Mouse (Mus musculus) MEL (cell line): ENCODE measurements around the gene Gna11. TPM values are rescaled to one million over a fixed set of nuclear protein-coding genes. Genes with fewer than 3 reads are reported as not detected.

Experiments
- DNase-seq: peaks from one replicate; pipeline ENCODE4 v3.0.0; 2011; ENCODE audit warnings: low read depth, low spot score
- H3K27ac ChIP-seq: 2 replicates; pipeline ENCODE4 v1.5.1; 2012; ENCODE audit warnings: low read depth, mild to moderate bottlenecking, control low read depth, low read length, moderate library complexity; ENCODE audit not compliant: control insufficient read depth
- H3K27me3 ChIP-seq, 2 experiments: fragments of 150-350 bp in 1 of 2; sonication (generic) in 1 of 2; 2 replicates each; pipeline ENCODE4 v1.6.1; 2012; ENCODE audit warnings: low read length in 2 of 2, mild to moderate bottlenecking in 2 of 2, improper control_type of control experiment in 1 of 2, moderate library complexity in 1 of 2; ENCODE audit not compliant: insufficient read depth in 2 of 2, control insufficient read depth in 1 of 2
- H3K36me3 ChIP-seq, 2 experiments: 2 replicates each; pipeline ENCODE4 v1.6.1; 2012 to 2014; ENCODE audit warnings: low read length in 2 of 2, improper control_type of control experiment in 1 of 2, inconsistent platforms in 1 of 2, mild to moderate bottlenecking in 1 of 2; ENCODE audit not compliant: insufficient read depth in 2 of 2, control insufficient read depth in 1 of 2
- H3K4me1 ChIP-seq, 2 experiments: fragments of 150-350 bp in 1 of 2; sonication (generic) in 1 of 2; 2 replicates each; pipeline ENCODE4 v1.6.1; 2012; ENCODE audit warnings: low read length in 2 of 2, improper control_type of control experiment in 1 of 2, mild to moderate bottlenecking in 1 of 2; ENCODE audit not compliant: insufficient read depth in 2 of 2, control insufficient read depth in 1 of 2
- H3K4me3 ChIP-seq, 2 experiments: fragments of 150-350 bp in 1 of 2; sonication (generic) in 1 of 2; 2 replicates each; pipeline ENCODE4 v1.5.1; 2012; ENCODE audit warnings: low read depth in 2 of 2, low read length in 2 of 2, mild to moderate bottlenecking in 2 of 2, moderate library complexity in 2 of 2, control low read depth in 1 of 2, improper control_type of control experiment in 1 of 2; ENCODE audit not compliant: control insufficient read depth in 1 of 2, insufficient read depth in 1 of 2
- H3K79me2 ChIP-seq: 2 replicates; pipeline ENCODE4 v1.6.1; 2012; ENCODE audit warnings: mild to moderate bottlenecking, low read length, moderate library complexity; ENCODE audit not compliant: control insufficient read depth, poor library complexity, insufficient read depth
- H3K9ac ChIP-seq: 2 replicates; pipeline ENCODE4 v1.6.1; 2012; ENCODE audit warnings: low read depth, mild to moderate bottlenecking, control low read depth, low read length, moderate library complexity; ENCODE audit not compliant: control insufficient read depth, poor library complexity, severe bottlenecking
- H3K9me3 ChIP-seq: fragments of 150-350 bp; sonication (generic); replicated peaks from 2 replicates; pipeline ENCODE4 v1.6.1; 2012; ENCODE audit warnings: mild to moderate bottlenecking, low read length, improper control_type of control experiment, moderate library complexity; ENCODE audit not compliant: insufficient read depth
- CTCF ChIP-seq, 3 experiments: IDR thresholded peaks in 2 of 3; conservative IDR thresholded peaks in 1 of 3; 2 replicates each; pipeline ENCODE4 v1.5.1; 2011 to 2012; ENCODE audit warnings: low read length in 3 of 3, low read depth in 2 of 3, mild to moderate bottlenecking in 2 of 3, improper control_type of control experiment in 1 of 3, inconsistent platforms in 1 of 3, mixed read lengths in 1 of 3, moderate library complexity in 1 of 3; ENCODE audit not compliant: control insufficient read depth in 1 of 3, insufficient read depth in 1 of 3, poor library complexity in 1 of 3, severe bottlenecking in 1 of 3
- ELF1 ChIP-seq: IDR thresholded peaks from 2 replicates; pipeline ENCODE4 v1.6.1; 2014; ENCODE audit warnings: low read depth, mild to moderate bottlenecking, inconsistent platforms, low read length, improper control_type of control experiment, moderate library complexity
- GABPA ChIP-seq: IDR thresholded peaks from 2 replicates; pipeline ENCODE4 v1.6.1; 2012; ENCODE audit warnings: low read depth, mild to moderate bottlenecking, inconsistent platforms, low read length, improper control_type of control experiment, moderate library complexity
- JUND ChIP-seq: IDR thresholded peaks from 2 replicates; pipeline ENCODE4 v1.6.1; 2011; ENCODE audit warnings: low read depth, mild to moderate bottlenecking, improper control_type of control experiment, low read length
- MAFK ChIP-seq: IDR thresholded peaks from 2 replicates; pipeline ENCODE4 v1.6.1; 2011; ENCODE audit warnings: low read depth, mild to moderate bottlenecking, low read length, improper control_type of control experiment, borderline replicate concordance
- MAX ChIP-seq: IDR thresholded peaks from 2 replicates; pipeline ENCODE4 v1.6.1; 2011; ENCODE audit warnings: low read length, improper control_type of control experiment
- MAZ ChIP-seq: IDR thresholded peaks from 2 replicates; pipeline ENCODE4 v1.6.1; 2012; ENCODE audit warnings: low read depth, mild to moderate bottlenecking, inconsistent platforms, low read length, improper control_type of control experiment
- MEF2A ChIP-seq: IDR thresholded peaks from 2 replicates; pipeline ENCODE4 v1.6.1; 2014; ENCODE audit warnings: low read depth, mild to moderate bottlenecking, inconsistent platforms, low read length, improper control_type of control experiment; ENCODE audit not compliant: poor library complexity, insufficient replicate concordance, severe bottlenecking; ENCODE audit errors: extremely low read depth
- MXI1 ChIP-seq: IDR thresholded peaks from 2 replicates; pipeline ENCODE4 v1.6.1; 2011; ENCODE audit warnings: mild to moderate bottlenecking, low read depth, low read length, improper control_type of control experiment
- MYB ChIP-seq: IDR thresholded peaks from 2 replicates; pipeline ENCODE4 v1.6.1; 2011; ENCODE audit warnings: mild to moderate bottlenecking, low read depth, low read length, improper control_type of control experiment
- MYC ChIP-seq: IDR thresholded peaks from 2 replicates; pipeline ENCODE4 v1.6.1; 2011; ENCODE audit warnings: low read depth, mild to moderate bottlenecking, low read length, improper control_type of control experiment, moderate library complexity
- NELFE ChIP-seq: IDR thresholded peaks from 2 replicates; pipeline ENCODE4 v1.6.1; 2011; ENCODE audit warnings: low read depth, low read length, improper control_type of control experiment
- NRF1 ChIP-seq: IDR thresholded peaks from 2 replicates; pipeline ENCODE4 v1.6.1; 2014; ENCODE audit warnings: low read depth, mild to moderate bottlenecking, inconsistent platforms, low read length, improper control_type of control experiment, moderate library complexity; ENCODE audit not compliant: poor library complexity, insufficient read depth, severe bottlenecking
- POLR2A ChIP-seq, 2 experiments: IDR thresholded peaks; 2 replicates each; pipeline ENCODE4 v1.6.1; 2011 to 2012; ENCODE audit warnings: low read length in 2 of 2, mild to moderate bottlenecking in 2 of 2, control low read depth in 1 of 2, improper control_type of control experiment in 1 of 2, low read depth in 1 of 2, moderate library complexity in 1 of 2; ENCODE audit not compliant: control insufficient read depth in 1 of 2, insufficient read depth in 1 of 2, poor library complexity in 1 of 2
- RCOR1 ChIP-seq: IDR thresholded peaks from 2 replicates; pipeline ENCODE4 v1.6.1; 2012; ENCODE audit warnings: low read depth, mild to moderate bottlenecking, inconsistent platforms, low read length, improper control_type of control experiment
- TAL1 ChIP-seq: IDR thresholded peaks from 2 replicates; pipeline ENCODE4 v1.6.1; 2012; ENCODE audit warnings: mild to moderate bottlenecking, inconsistent platforms, low read length, moderate library complexity, mixed read lengths
- TBP ChIP-seq: IDR thresholded peaks from 2 replicates; pipeline ENCODE4 v1.8.0; 2011; ENCODE audit warnings: low read depth, low read length, improper control_type of control experiment
- UBTF ChIP-seq: IDR thresholded peaks from 2 replicates; pipeline ENCODE4 v1.6.1; 2012; ENCODE audit warnings: low read depth, mild to moderate bottlenecking, inconsistent platforms, low read length, improper control_type of control experiment, moderate library complexity, borderline replicate concordance; ENCODE audit not compliant: insufficient read depth
- ZNF384 ChIP-seq: IDR thresholded peaks from 2 replicates; pipeline ENCODE4 v1.6.1; 2012; ENCODE audit warnings: low read depth, mild to moderate bottlenecking, inconsistent platforms, low read length, improper control_type of control experiment
- polyA plus RNA-seq, 2 experiments: library from polyadenylated mRNA; stranded (reverse) in 1 of 2; unstranded in 1 of 2; fragments of >175 nt in 1 of 2; fragments of >200 nt in 1 of 2; gene quantifications; 2 replicates each; pipeline versions ENCODE4 v1.2.1 to v1.2.4; 2012; ENCODE audit warnings: low replicate concordance in 2 of 2, low read depth in 1 of 2; ENCODE audit not compliant: insufficient read length in 2 of 2, insufficient read depth in 1 of 2, missing spikeins in 1 of 2
- total RNA-seq: library from RNA; depleted of rRNA; stranded (reverse); fragments of 300-350 nt; gene quantifications from 2 replicates; pipeline ENCODE4 v1.2.3, GENCODE M21; 2012

The Gna11 gene
- total and polyA plus RNA-seq, 3 experiments, result 14.1 to 18.4 TPM; not detected in 1

DNA sequence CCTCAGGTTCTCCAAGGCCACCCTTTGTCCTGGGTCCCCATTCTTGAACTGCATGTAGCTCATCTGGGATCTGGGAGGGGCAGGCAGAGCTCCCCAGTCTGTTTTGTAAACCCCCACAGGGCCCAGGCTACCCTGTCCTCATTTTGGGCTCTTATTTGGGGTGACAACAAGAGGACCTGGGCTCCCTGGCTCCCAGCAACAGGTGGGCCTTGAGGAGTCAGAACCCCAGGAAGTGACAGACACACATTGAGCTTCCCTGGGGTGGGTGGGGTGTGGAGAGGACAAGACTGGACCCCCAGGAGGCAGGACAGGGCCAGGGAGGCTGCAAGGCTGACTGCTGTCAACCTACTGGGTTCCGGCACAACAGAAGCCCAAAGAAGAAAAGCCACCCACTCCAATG lies 1.4 kb downstream of the Gna11 start:
- H3K4me1 ChIP-seq, result peaks cover 10 to 15% of the 10 kb centered on the region in 2 experiments
- no peak for DNase-seq
- no peak overlapping the region for H3K27ac ChIP-seq
- H3K79me2 ChIP-seq, result peaks cover 56% of the 10 kb centered on the region
- peaks cover 0 to 8% of the 10 kb centered on the region in 2 experiments; a peak in 3 of 4 replicates for H3K36me3 ChIP-seq
- H3K4me3 ChIP-seq, result peak overlapping the region; percentile 91
- no peaks in the 10 kb centered on the region for H3K27me3 ChIP-seq
- H3K9ac ChIP-seq, result peak overlapping the region; percentile 93
- TF ChIP-seq MAFK (no peak), POLR2A (IDR thresholded peaks at IDR 0.05; ENCODE audit: control insufficient read depth in 1 of 2, insufficient read depth in 1 of 2, low read depth in 1 of 2, low read length in 2 of 2, poor library complexity in 1 of 2) (no peak), TAL1 (no peak), TBP (no peak), MEF2A (no peak), GABPA (no peak), ZNF384 (no peak), ELF1 (no peak), NRF1 (no peak), RCOR1 (no peak), UBTF (no peak), MAZ (no peak), NELFE (no peak), JUND (no peak), MYB (no peak)
- no peaks in the 10 kb centered on the region for H3K9me3 ChIP-seq

DNA sequence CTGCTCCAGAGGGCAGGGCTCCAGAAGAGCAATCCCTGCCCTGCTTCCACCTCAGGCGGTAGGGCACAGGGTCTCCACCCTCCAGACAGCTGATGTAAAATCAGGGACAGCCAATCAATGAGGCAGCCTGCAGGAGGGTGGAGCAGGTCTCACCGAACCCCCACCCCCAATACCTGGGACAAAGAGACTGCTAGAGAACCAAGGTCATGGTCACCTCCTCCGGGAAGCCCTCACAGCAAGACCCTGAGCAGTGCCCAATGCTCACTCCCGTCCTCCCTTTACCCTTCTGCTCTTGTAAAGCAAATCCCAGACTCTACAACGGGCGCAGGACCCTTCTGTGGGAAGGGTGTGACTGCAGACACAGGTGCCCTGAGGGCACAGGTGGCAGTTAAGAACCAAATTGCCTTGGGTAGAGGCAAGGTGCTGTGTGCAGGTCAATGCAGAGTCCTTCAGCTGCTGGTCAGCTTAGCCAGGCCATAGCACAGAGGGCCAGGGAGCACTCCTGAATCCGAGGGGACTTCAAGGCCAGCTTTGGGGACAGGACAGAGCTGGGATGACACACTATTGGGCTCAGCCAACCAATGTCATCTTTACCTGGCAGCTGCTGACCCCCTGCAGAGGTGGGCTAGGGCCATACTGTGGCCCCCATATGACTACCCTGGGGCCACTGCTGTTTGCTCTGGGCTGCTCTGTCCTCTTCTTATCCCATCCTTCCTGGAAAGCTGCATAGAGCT lies 2.1 kb downstream of the Gna11 start:
- H3K36me3 ChIP-seq, result peaks cover 0 to 8% of the 10 kb centered on the region in 2 experiments; a peak in 3 of 4 replicates
- H3K4me1 ChIP-seq, result peaks cover 10 to 15% of the 10 kb centered on the region in 2 experiments
- H3K9me3 ChIP-seq, result no peaks in the 10 kb centered on the region

More for the DNA sequence above, 2.1 kb downstream of the Gna11 start:
- no peak for DNase-seq
- H3K79me2 ChIP-seq, result peaks cover 57% of the 10 kb centered on the region
- H3K9ac ChIP-seq, result no peak overlapping the region; the same call in 1 of the 2 replicates
- TF ChIP-seq TAL1 (no peak), UBTF (no peak), MYC (no peak), MXI1 (no peak), CTCF (IDR thresholded peaks at IDR 0.05 in 2 of 3, conservative IDR thresholded peaks at IDR 0.05 in 1 of 3; ENCODE audit: control insufficient read depth in 1 of 3, insufficient read depth in 1 of 3, low read depth in 2 of 3, low read length in 3 of 3, poor library complexity in 1 of 3, severe bottlenecking in 1 of 3) (no peak), MAX (no peak), NRF1 (no peak)
- TF ChIP-seq, all 39 proteins: peak for 0
- H3K27ac ChIP-seq, result no peak overlapping the region
- no peak overlapping the region for H3K4me3 ChIP-seq
- no peaks in the 10 kb centered on the region for H3K27me3 ChIP-seq
